Mouse (Mus musculus): ENCODE results near the gene Ptprn2.

Gene Ptprn2

GRCm38 (mm10) chr12:116641339-116642190, 156.0 kb downstream of the Ptprn2 start:
- no peak for DNase-seq (ENCODE audit: low spot score in 2 of 2)

DNA sequence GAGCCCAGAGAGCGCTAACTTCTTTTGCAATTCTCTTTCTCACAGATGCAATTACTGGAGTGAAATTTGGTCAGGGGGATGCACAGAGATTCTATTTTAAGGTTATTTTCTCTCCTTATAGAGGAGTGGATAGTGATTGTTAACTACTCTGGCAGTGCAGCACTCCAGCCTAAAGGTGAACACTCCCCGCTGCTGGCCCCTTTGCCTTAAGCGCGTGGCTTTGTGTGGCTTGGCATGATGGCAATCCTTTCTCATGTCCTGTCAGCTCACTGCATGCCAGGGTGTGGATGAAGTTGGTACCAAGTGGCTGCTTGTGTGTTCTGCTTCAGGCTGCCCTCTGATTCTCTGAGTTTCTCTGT, 156.7 kb downstream of the Ptprn2 start:
- no peak for DNase-seq (ENCODE audit: low spot score in 2 of 2)

DNA sequence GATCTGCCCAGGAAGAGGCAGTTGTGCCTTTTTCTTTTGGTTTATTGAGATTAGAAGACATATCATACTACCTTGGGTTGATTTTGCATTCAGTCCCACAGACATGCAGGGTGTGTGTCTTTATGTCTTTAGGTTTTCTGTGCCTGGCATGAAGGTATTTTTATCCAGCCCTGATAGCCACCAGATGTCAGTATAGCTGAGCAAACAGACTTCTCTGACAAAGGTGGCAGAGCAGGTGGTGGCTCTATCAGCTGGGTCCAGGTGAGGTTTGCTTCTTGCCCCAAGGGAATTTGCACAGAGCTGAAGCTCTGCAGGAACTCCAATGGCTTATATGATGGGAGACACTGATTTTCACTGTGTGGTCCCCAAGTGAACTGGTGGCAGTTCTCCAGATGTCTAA, 161.3 kb downstream of the Ptprn2 start:
- DNase-seq (ENCODE audit: low spot score in 2 of 2), result no peak

DNA sequence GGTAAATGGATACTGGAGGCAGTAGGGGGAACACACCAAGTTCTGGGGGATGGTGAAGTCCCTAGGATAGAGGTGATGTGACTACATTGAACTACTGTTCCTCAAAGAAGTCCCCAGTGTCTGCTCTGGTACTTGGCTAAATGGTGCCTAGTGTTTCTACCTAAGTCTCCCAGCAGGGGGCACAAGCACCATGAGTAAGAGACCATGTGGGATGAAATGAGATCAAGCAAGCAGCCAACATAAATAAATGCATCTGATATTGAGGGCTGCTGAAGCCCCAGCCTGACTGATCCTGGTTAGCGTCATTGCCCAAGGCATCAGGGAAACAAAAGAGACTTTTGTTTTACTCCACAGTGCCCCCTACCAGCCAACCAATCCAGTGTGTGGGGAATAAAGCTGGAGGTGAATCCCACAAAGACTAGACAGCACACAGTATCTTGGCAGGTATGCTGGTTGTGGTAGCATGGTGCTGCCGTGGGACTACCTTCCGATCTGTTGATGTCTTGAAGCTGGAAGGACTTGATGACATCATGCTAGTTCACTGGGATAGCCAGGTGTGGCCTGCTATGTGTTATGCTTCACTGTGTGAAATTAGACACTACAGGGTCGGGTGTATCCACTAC, 163.2 kb downstream of the Ptprn2 start:
- peak in 1 of 2 experiments; percentile 36 for DNase-seq (ENCODE audit: low spot score in 2 of 2)

- DNase-seq (ENCODE audit: low spot score in 2 of 2), result no peak
These were observed 168.2 kb downstream of the Ptprn2 start for GRCm38 (mm10) chr12:116653684-116654083.

DNA sequence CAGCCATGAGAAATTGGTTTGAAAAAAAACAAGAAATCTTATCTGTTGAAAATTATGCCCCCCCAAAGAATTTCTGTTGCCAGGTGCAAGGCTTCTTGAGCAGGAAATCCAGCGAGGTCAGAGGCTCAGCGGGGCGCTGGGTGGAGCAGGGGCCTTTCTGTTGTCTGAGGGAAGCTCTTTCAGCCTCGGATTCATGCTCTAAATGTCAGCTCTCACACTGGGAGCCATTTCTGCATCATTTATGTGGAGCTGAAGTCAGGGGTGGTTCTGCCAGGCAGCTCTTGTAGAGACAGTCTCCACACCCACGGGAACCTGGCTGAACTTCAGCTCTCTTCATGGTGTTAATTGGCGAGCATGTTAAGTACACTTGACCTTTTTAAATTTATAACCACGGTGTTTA, 174.6 kb downstream of the Ptprn2 start:
- DNase-seq (ENCODE audit: low spot score in 2 of 2), result no peak

GRCm38 (mm10) chr12:116661018-116661417, 175.5 kb downstream of the Ptprn2 start:
- DNase-seq (ENCODE audit: low spot score in 2 of 2), result no peak

- no peak for DNase-seq (ENCODE audit: low spot score in 2 of 2)
These were observed 192.2 kb downstream of the Ptprn2 start for GRCm38 (mm10) chr12:116677701-116678100.

DNA sequence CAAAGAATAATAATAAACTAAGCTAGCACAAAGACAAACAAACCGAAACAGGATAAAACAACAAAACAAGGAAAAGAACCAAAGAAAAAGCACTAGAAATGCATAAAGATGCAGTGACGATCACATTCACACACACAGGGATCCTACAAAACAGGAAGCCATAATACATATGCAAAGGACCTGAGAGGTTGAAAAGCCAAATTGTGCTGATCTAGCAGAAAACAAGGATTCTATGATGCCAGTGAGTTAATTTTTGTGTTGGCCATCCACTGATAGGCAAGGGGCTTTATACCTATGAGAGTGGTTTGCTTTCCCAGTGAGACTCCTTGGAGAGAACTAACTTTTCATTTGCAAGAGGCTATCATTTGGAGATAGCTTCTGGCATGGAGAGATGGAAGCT, 204.3 kb downstream of the Ptprn2 start:
- no peak for DNase-seq (ENCODE audit: low spot score in 2 of 2)

- no peak for DNase-seq (ENCODE audit: low spot score in 2 of 2)
These were observed 224.0 kb downstream of the Ptprn2 start for GRCm38 (mm10) chr12:116709535-116709934.

- no peak for DNase-seq (ENCODE audit: low spot score in 2 of 2)
These were observed 225.2 kb downstream of the Ptprn2 start for GRCm38 (mm10) chr12:116710716-116711115.

DNA sequence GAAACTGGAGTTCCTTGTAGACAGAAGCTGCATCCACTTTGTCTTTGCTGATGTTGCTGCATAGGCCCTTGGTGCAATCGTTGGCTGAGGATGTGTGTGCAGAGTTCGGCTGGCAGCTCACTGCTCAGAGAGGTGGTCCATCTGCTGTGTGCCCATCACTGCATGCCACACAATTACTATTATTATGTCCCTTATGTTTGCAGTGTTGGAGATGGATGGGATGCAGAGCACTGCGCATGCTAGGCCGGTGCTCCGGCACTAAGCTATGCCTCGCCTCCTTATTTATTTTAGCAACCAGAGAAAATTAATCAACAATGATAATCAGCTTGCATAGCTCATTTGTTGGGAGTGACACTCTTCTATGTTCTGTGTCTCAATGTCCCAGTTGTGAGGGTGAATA, 225.6 kb downstream of the Ptprn2 start:
- no peak for DNase-seq (ENCODE audit: low spot score in 2 of 2)

DNA sequence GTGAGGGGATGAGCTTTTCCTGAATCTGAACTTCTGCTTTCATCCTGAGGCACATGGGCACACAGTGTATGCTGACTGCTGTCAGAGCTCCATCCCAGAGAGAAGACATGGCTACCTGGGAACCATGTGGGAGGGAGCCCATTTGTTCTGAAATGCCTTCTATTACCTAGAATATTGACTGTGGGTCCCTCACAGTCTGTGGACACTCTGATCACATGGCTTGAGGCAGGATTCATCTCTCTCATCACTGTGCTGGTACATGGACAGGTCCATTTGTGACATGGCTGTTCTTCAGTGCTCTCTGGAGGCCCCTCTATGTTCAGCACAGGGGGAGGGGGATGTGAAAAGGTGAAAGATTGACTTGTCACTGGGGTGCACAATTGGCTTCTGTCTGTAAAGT, 227.6 kb downstream of the Ptprn2 start:
- no peak for DNase-seq (ENCODE audit: low spot score in 2 of 2)

DNA sequence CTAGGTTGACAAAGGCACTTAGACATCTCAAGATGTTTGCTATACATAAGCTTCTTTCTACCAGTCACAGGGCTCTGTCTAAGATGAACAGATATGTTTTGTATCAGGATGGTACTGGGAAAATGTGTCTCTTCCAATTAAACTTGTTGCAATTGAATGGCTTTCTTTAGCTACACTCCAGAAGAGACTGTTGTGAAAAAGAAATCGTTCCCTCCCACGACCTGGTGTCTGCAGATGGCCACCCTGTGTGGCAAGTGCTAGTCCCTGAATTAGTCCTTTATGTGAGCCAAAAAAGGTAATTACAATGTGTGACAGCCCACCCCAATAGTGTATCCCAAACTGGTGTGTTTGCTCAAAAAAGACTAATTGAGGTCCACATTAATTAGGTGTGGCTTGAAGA, 235.5 kb downstream of the Ptprn2 start:
- DNase-seq (ENCODE audit: low spot score in 2 of 2), result no peak

- no peak for DNase-seq (ENCODE audit: low spot score in 2 of 2)
These were observed 254.6 kb downstream of the Ptprn2 start for GRCm38 (mm10) chr12:116740141-116740540.

DNA sequence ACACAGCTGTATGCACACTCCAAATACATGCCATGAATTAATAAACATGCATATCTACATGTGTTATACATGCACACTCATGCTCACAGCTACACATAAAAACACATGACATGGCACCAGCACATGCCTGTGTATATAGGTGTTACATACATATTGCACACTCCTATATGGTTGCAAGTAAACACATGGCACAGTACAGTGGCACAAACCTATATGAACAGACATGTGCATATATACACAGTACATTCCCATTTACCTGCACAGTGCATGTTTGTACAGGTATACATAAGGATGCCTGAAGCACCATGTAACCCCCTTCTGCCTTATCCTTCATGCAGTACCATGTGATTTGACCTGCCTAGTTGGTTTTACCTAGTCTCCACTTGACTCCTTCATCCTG, 255.8 kb downstream of the Ptprn2 start:
- no peak for DNase-seq (ENCODE audit: low spot score in 2 of 2)

DNA sequence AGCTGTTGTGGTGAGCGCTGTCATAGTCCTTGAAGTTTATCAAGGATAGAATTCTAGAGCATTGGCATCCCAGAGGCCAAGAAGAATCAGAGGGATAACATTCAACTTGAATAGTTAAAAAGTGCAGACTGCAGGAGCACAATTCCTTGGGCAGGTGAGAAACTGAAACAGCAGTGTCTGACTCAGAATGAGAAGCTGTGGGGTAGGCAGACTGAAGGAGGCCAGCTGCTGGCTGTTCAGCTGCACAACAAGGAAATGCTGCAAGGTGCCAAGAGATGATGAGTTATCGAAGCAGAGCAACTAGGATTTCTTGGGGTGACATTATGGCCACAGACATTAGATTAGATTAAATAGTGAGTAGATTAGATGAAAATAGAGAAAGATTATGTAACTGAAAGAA, 260.9 kb downstream of the Ptprn2 start:
- DNase-seq (ENCODE audit: low spot score in 2 of 2), result no peak

GRCm38 (mm10) chr12:116752784-116753183, 267.3 kb downstream of the Ptprn2 start:
- no peak for DNase-seq (ENCODE audit: low spot score in 2 of 2)

- DNase-seq (ENCODE audit: low spot score in 2 of 2), result no peak
These were observed 278.4 kb downstream of the Ptprn2 start for GRCm38 (mm10) chr12:116763961-116764360.

- DNase-seq (ENCODE audit: low spot score in 2 of 2), result no peak
These were observed 285.4 kb downstream of the Ptprn2 start for GRCm38 (mm10) chr12:116770911-116771310.

DNA sequence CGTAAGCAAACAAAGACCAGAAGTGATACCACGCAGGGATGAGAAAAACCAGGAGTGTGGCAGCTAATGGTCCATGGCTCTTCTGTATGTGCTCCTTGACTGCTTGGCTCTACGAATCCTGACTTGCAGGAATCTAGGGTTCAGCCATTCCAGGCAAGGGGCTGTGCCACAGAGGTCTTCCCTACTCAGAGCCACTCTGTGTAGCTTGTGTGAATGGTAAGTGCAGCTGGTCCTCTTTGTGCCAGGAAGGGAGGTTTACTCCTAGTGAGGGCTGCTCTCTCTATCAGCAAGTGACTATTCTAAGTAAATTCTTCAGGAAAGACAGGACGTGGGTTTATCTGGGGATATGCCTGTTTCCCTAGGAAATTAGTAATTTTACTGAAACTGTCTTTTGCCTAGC, 286.0 kb downstream of the Ptprn2 start:
- no peak for DNase-seq (ENCODE audit: low spot score in 2 of 2)

GRCm38 (mm10) chr12:116772081-116772566, 286.6 kb downstream of the Ptprn2 start:
- no peak for DNase-seq (ENCODE audit: low spot score in 2 of 2)

DNA sequence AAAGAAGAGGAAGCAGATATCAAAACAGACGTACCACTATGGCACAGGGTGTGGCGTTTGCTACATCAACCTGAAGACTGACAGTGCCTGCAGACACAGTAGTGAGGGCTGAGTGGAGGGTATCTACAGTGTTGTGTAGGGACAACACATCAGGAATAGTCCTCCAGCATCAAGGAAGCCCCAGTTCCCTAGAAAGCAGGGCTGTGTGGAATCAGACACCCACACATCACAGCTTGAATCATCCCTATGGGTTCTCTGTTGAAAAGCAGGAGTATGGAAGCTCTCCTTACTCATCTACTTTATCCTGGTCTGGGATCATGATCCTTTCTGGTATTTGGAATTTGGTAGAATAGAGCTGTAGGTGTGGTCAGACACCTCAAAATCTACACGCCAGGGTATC, 287.8 kb downstream of the Ptprn2 start:
- DNase-seq (ENCODE audit: low spot score in 2 of 2), result no peak
